Mouse (Mus musculus) spleen, postnatal 0 days (tissue): ENCODE measurements around the gene Capn3. TPM values are rescaled to one million over a fixed set of nuclear protein-coding genes. Genes with fewer than 3 reads are reported as not detected.

ENCODE experiments used
- polyA plus RNA-seq: library from polyadenylated mRNA; unstranded; fragments of >200 nt; fragmentation: Nextera tagmentation; extraction: Ambion mirVana; gene quantifications from 2 replicates; pipeline ENCODE4 v1.2.1, GENCODE M21; 2015

Gene Capn3
- 2.6 and 2.9 TPM in 2 replicates for polyA plus RNA-seq

DNA sequence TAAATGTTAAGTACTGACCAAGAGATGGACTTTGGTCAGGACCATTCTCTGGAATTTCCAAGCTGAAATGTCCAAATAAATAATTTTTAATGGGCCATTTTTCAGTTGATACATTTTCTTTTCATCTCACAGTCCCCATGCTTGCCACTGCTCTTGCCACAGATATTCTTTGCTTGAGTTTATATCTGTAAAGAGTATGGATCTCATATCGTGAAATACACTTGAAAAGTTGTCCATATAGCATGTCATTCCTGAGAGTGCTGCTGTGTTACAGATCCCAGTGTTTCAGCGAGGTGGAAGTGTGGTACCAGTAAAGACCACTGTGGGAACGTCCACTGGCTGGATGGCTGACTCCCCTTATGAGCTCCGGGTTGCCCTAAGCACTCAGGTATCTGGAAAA lies at the start of gene Capn3:
Gene Capn3 (plus strand): TSS at position 301 of the 400 bp plus-strand sequence.

Other genes starting within 250 kb of the Capn3 start
- not detected in 2 replicates for gene Pla2g4e, start 210.7 kb upstream of the Capn3 start, polyA plus RNA-seq
- gene Pla2g4d, start 166.8 kb upstream of the Capn3 start, polyA plus RNA-seq, result not detected in 2 replicates
- gene Pla2g4f, start 141.9 kb upstream of the Capn3 start, polyA plus RNA-seq, result 0.06 and 0.16 TPM in 2 replicates
- gene Vps39, start 102.9 kb upstream of the Capn3 start, polyA plus RNA-seq, result 9.7 and 10.5 TPM in 2 replicates
- 10.0 and 10.6 TPM in 2 replicates for gene Ganc, start 52.1 kb upstream of the Capn3 start, polyA plus RNA-seq
- gene Tmem87a, start 51.9 kb upstream of the Capn3 start, polyA plus RNA-seq, result 6.8 and 7.7 TPM in 2 replicates
- gene Zfp106, start 107.8 kb downstream of the Capn3 start, polyA plus RNA-seq, result 25.4 and 27.8 TPM in 2 replicates
- gene Snap23, start 111.7 kb downstream of the Capn3 start, polyA plus RNA-seq, result 25.2 and 28.9 TPM in 2 replicates
- 16.7 and 19.0 TPM in 2 replicates for gene Haus2, start 153.4 kb downstream of the Capn3 start, polyA plus RNA-seq
- gene Lrrc57, start 153.5 kb downstream of the Capn3 start, polyA plus RNA-seq, result 13.5 and 14.1 TPM in 2 replicates
- 3.9 and 4.7 TPM in 2 replicates for gene Stard9, start 173.1 kb downstream of the Capn3 start, polyA plus RNA-seq